Mouse (Mus musculus): ENCODE data around the gene Kcnj6. TPM values are rescaled to one million over a fixed set of nuclear protein-coding genes. Genes with fewer than 3 reads are reported as not detected.

Gene Kcnj6
- polyA plus RNA-seq, 1 experiment from 2014 or later, result 0.08 TPM

GRCm38 (mm10) chr16:94855990-94856389 lies 141.5 kb downstream of the Kcnj6 start:
- no peaks in the 10 kb centered on the region for H3K27me3 ChIP-seq (replicated peaks; ENCODE audit: control insufficient read depth, insufficient read depth, low read length)
- 87% methylated on average over 5 of the region's 5 CpGs for WGBS
- no peaks in the 10 kb centered on the region for H3K36me3 ChIP-seq (ENCODE audit: control insufficient read depth, insufficient read depth, low read length)
- H3K9ac ChIP-seq (ENCODE audit: low read length), result no peak overlapping the region
- H3K4me1 ChIP-seq (replicated peaks; ENCODE audit: control insufficient read depth, insufficient read depth, low read length), result no peaks in the 10 kb centered on the region
- no peaks in the 10 kb centered on the region for H3K9me3 ChIP-seq (ENCODE audit: control insufficient read depth, low read length)
- no peak overlapping the region for H3K27ac ChIP-seq (ENCODE audit: low read depth)
- H3K4me2 ChIP-seq (ENCODE audit: low read length), result no peak overlapping the region
- H3K4me3 ChIP-seq (ENCODE audit: low read depth, low read length), result no peak overlapping the region
- ATAC-seq (replicated peaks; ENCODE audit: low FRiP score, low TSS enrichment, low read depth), result no peak
- no peak for DNase-seq (ENCODE audit: low spot score)

- ATAC-seq (replicated peaks; ENCODE audit: low FRiP score, low TSS enrichment, low read depth) (peak; percentile 80), DNase-seq (ENCODE audit: low spot score) (peak; percentile 70)
- Histone ChIP-seq H3K27ac (ENCODE audit: low read depth) (no peak overlapping the region), H3K9ac (ENCODE audit: low read length) (no peak overlapping the region), H3K36me3 (ENCODE audit: control insufficient read depth, insufficient read depth, low read length) (no peaks in the 10 kb centered on the region), H3K9me3 (ENCODE audit: control insufficient read depth, low read length) (no peaks in the 10 kb centered on the region), H3K4me3 (ENCODE audit: low read depth, low read length) (no peak overlapping the region), H3K4me2 (ENCODE audit: low read length) (no peak overlapping the region), H3K4me1 (replicated peaks; ENCODE audit: control insufficient read depth, insufficient read depth, low read length) (no peaks in the 10 kb centered on the region), H3K27me3 (replicated peaks; ENCODE audit: control insufficient read depth, insufficient read depth, low read length) (no peaks in the 10 kb centered on the region)
- WGBS, result 53% methylated on average over 19 of the region's 19 CpGs
Measured at GRCm38 (mm10) chr16:94852407-94853160, 144.9 kb downstream of the Kcnj6 start.

- H3K9ac ChIP-seq (ENCODE audit: low read length), result no peak overlapping the region
- H3K4me3 ChIP-seq (ENCODE audit: low read depth, low read length), result no peak overlapping the region
- ATAC-seq (replicated peaks; ENCODE audit: low FRiP score, low TSS enrichment, low read depth), result no peak
Measured at GRCm38 (mm10) chr16:94850393-94850792, 147.1 kb downstream of the Kcnj6 start.

GRCm38 (mm10) chr16:94845996-94846395 lies 151.5 kb downstream of the Kcnj6 start:
- Histone ChIP-seq H3K36me3 (ENCODE audit: control insufficient read depth, insufficient read depth, low read length) (no peaks in the 10 kb centered on the region), H3K4me3 (ENCODE audit: low read depth, low read length) (no peak overlapping the region), H3K4me2 (ENCODE audit: low read length) (no peak overlapping the region), H3K27me3 (replicated peaks; ENCODE audit: control insufficient read depth, insufficient read depth, low read length) (no peaks in the 10 kb centered on the region), H3K27ac (ENCODE audit: low read depth) (no peak overlapping the region), H3K9ac (ENCODE audit: low read length) (no peak overlapping the region), H3K9me3 (ENCODE audit: control insufficient read depth, low read length) (no peaks in the 10 kb centered on the region), H3K4me1 (replicated peaks; ENCODE audit: control insufficient read depth, insufficient read depth, low read length) (no peaks in the 10 kb centered on the region)
- WGBS, result 87% methylated on average over 5 of the region's 5 CpGs
- DNase-seq (ENCODE audit: low spot score) (no peak), ATAC-seq (replicated peaks; ENCODE audit: low FRiP score, low TSS enrichment, low read depth) (no peak)

More at GRCm38 (mm10) chr16:94850393-94850792, 147.1 kb downstream of the Kcnj6 start:
- H3K27ac ChIP-seq (ENCODE audit: low read depth), result no peak overlapping the region
- H3K9me3 ChIP-seq (ENCODE audit: control insufficient read depth, low read length), result no peaks in the 10 kb centered on the region
- no peaks in the 10 kb centered on the region for H3K27me3 ChIP-seq (replicated peaks; ENCODE audit: control insufficient read depth, insufficient read depth, low read length)
- H3K36me3 ChIP-seq (ENCODE audit: control insufficient read depth, insufficient read depth, low read length), result no peaks in the 10 kb centered on the region
- no peak for DNase-seq (ENCODE audit: low spot score)
- H3K4me2 ChIP-seq (ENCODE audit: low read length), result no peak overlapping the region
- 45% methylated on average over 14 of the region's 14 CpGs for WGBS
- no peaks in the 10 kb centered on the region for H3K4me1 ChIP-seq (replicated peaks; ENCODE audit: control insufficient read depth, insufficient read depth, low read length)

- Histone ChIP-seq H3K4me1 (replicated peaks; ENCODE audit: control insufficient read depth, insufficient read depth, low read length) (peaks cover 2% of the 10 kb centered on the region), H3K4me3 (ENCODE audit: low read depth, low read length) (no peak overlapping the region), H3K9me3 (ENCODE audit: control insufficient read depth, low read length) (no peaks in the 10 kb centered on the region), H3K27me3 (replicated peaks; ENCODE audit: control insufficient read depth, insufficient read depth, low read length) (no peaks in the 10 kb centered on the region), H3K4me2 (ENCODE audit: low read length) (no peak overlapping the region), H3K27ac (ENCODE audit: low read depth) (no peak overlapping the region), H3K36me3 (ENCODE audit: control insufficient read depth, insufficient read depth, low read length) (no peaks in the 10 kb centered on the region), H3K9ac (ENCODE audit: low read length) (no peak overlapping the region)
- ATAC-seq (replicated peaks; ENCODE audit: low FRiP score, low TSS enrichment, low read depth) (no peak), DNase-seq (ENCODE audit: low spot score) (no peak)
- 57% methylated on average over 4 of the region's 4 CpGs for WGBS
Measured at GRCm38 (mm10) chr16:94844769-94845168, 152.7 kb downstream of the Kcnj6 start.

- ATAC-seq (replicated peaks; ENCODE audit: low FRiP score, low TSS enrichment, low read depth) (no peak), DNase-seq (ENCODE audit: low spot score) (no peak)
- no peaks in the 10 kb centered on the region for H3K36me3 ChIP-seq (ENCODE audit: control insufficient read depth, insufficient read depth, low read length)
- no peak overlapping the region for H3K4me2 ChIP-seq (ENCODE audit: low read length)
- 21% methylated on average over 6 of the region's 6 CpGs for WGBS
- no peaks in the 10 kb centered on the region for H3K27me3 ChIP-seq (replicated peaks; ENCODE audit: control insufficient read depth, insufficient read depth, low read length)
- no peaks in the 10 kb centered on the region for H3K9me3 ChIP-seq (ENCODE audit: control insufficient read depth, low read length)
- no peak overlapping the region for H3K4me3 ChIP-seq (ENCODE audit: low read depth, low read length)
- H3K27ac ChIP-seq (ENCODE audit: low read depth), result no peak overlapping the region
- peaks cover 5% of the 10 kb centered on the region for H3K4me1 ChIP-seq (replicated peaks; ENCODE audit: control insufficient read depth, insufficient read depth, low read length)
- no peak overlapping the region for H3K9ac ChIP-seq (ENCODE audit: low read length)
Measured at GRCm38 (mm10) chr16:94839398-94839797, 158.1 kb downstream of the Kcnj6 start.

- WGBS, result 82% methylated on average over 9 of the region's 9 CpGs
- DNase-seq (ENCODE audit: low spot score) (no peak), ATAC-seq (replicated peaks; ENCODE audit: low FRiP score, low TSS enrichment, low read depth) (no peak)
- no peak overlapping the region for H3K4me2 ChIP-seq (ENCODE audit: low read length)
- H3K27ac ChIP-seq (ENCODE audit: low read depth), result no peak overlapping the region
- H3K36me3 ChIP-seq (ENCODE audit: control insufficient read depth, insufficient read depth, low read length), result no peaks in the 10 kb centered on the region
- H3K27me3 ChIP-seq (replicated peaks; ENCODE audit: control insufficient read depth, insufficient read depth, low read length), result no peaks in the 10 kb centered on the region
- no peak overlapping the region for H3K9ac ChIP-seq (ENCODE audit: low read length)
- peaks cover 5% of the 10 kb centered on the region for H3K4me1 ChIP-seq (replicated peaks; ENCODE audit: control insufficient read depth, insufficient read depth, low read length)
- no peaks in the 10 kb centered on the region for H3K9me3 ChIP-seq (ENCODE audit: control insufficient read depth, low read length)
- H3K4me3 ChIP-seq (ENCODE audit: low read depth, low read length), result no peak overlapping the region
Measured at GRCm38 (mm10) chr16:94837881-94838280, 159.6 kb downstream of the Kcnj6 start.

GRCm38 (mm10) chr16:94834502-94834901 lies 163.0 kb downstream of the Kcnj6 start:
- Histone ChIP-seq H3K36me3 (ENCODE audit: control insufficient read depth, insufficient read depth, low read length) (no peaks in the 10 kb centered on the region), H3K27me3 (replicated peaks; ENCODE audit: control insufficient read depth, insufficient read depth, low read length) (no peaks in the 10 kb centered on the region), H3K4me1 (replicated peaks; ENCODE audit: control insufficient read depth, insufficient read depth, low read length) (peaks cover under 1% of the 10 kb centered on the region), H3K4me3 (ENCODE audit: low read depth, low read length) (no peak overlapping the region), H3K4me2 (ENCODE audit: low read length) (no peak overlapping the region), H3K9ac (ENCODE audit: low read length) (no peak overlapping the region), H3K27ac (ENCODE audit: low read depth) (no peak overlapping the region), H3K9me3 (ENCODE audit: control insufficient read depth, low read length) (no peaks in the 10 kb centered on the region)
- ATAC-seq (replicated peaks; ENCODE audit: low FRiP score, low TSS enrichment, low read depth), result no peak
- 83% methylated on average over 9 of the region's 9 CpGs for WGBS
- DNase-seq (ENCODE audit: low spot score), result no peak

GRCm38 (mm10) chr16:94828166-94828565 lies 169.3 kb downstream of the Kcnj6 start:
- H3K36me3 ChIP-seq (ENCODE audit: control insufficient read depth, insufficient read depth, low read length), result no peaks in the 10 kb centered on the region
- no peak overlapping the region for H3K9ac ChIP-seq (ENCODE audit: low read length)
- no peak overlapping the region for H3K4me2 ChIP-seq (ENCODE audit: low read length)
- 89% methylated on average over 18 of the region's 18 CpGs for WGBS
- H3K4me3 ChIP-seq (ENCODE audit: low read depth, low read length), result no peak overlapping the region
- peaks cover 10% of the 10 kb centered on the region for H3K4me1 ChIP-seq (replicated peaks; ENCODE audit: control insufficient read depth, insufficient read depth, low read length)
- H3K27me3 ChIP-seq (replicated peaks; ENCODE audit: control insufficient read depth, insufficient read depth, low read length), result no peaks in the 10 kb centered on the region
- ATAC-seq (replicated peaks; ENCODE audit: low FRiP score, low TSS enrichment, low read depth), result no peak
- DNase-seq (ENCODE audit: low spot score), result no peak
- H3K27ac ChIP-seq (ENCODE audit: low read depth), result no peak overlapping the region
- H3K9me3 ChIP-seq (ENCODE audit: control insufficient read depth, low read length), result no peaks in the 10 kb centered on the region

Data from intestine, embryonic 14.5 days (tissue).